Mouse (Mus musculus) forebrain, embryonic 13.5 days (tissue): ENCODE measurements around the gene Snrpa. TPM values are rescaled to one million over a fixed set of nuclear protein-coding genes. Genes with fewer than 3 reads are reported as not detected.

Experiments
- ATAC-seq: fragments of 200-750 bp; cut with Nextera tagmentation; 2 replicates; pipeline ENCODE4 v1.8.0; 2017
- H3K27ac ChIP-seq: fragments of 300-500 bp; sonication (generic); 2 replicates; pipeline ENCODE4 v1.5.1; 2015; ENCODE audit warnings: inconsistent platforms, mild to moderate bottlenecking, moderate library complexity
- H3K27me3 ChIP-seq: fragments of 300-500 bp; sonication (generic); 2 replicates; pipeline ENCODE4 v1.6.1; 2015; ENCODE audit warnings: mild to moderate bottlenecking, inconsistent platforms
- H3K36me3 ChIP-seq: fragments of 300-500 bp; sonication (generic); 2 replicates; pipeline ENCODE4 v1.6.1; 2015; ENCODE audit warnings: mild to moderate bottlenecking, inconsistent platforms; ENCODE audit not compliant: poor library complexity, severe bottlenecking
- H3K4me1 ChIP-seq: fragments of 300-500 bp; sonication (generic); 2 replicates; pipeline ENCODE4 v1.6.1; 2015; ENCODE audit warnings: inconsistent platforms
- H3K4me2 ChIP-seq: fragments of 300-500 bp; sonication (generic); 2 replicates; pipeline ENCODE4 v1.6.1; 2015; ENCODE audit warnings: inconsistent platforms, mild to moderate bottlenecking, moderate library complexity
- H3K4me3 ChIP-seq: fragments of 300-500 bp; sonication (generic); 2 replicates; pipeline ENCODE4 v1.5.1; 2015; ENCODE audit warnings: mild to moderate bottlenecking, inconsistent platforms
- H3K9ac ChIP-seq: fragments of 300-500 bp; sonication (generic); 2 replicates; pipeline ENCODE4 v1.6.1; 2015; ENCODE audit warnings: mild to moderate bottlenecking, inconsistent platforms
- H3K9me3 ChIP-seq: fragments of 300-500 bp; sonication (generic); replicated peaks from 2 replicates; pipeline ENCODE4 v1.6.1; 2016; ENCODE audit warnings: inconsistent platforms
- WGBS: fragments of 180-500 bp; shearing (Covaris S2); methylation state at CpG from one replicate; pipeline ENCODE4 v1.1.7; 2015; 5-methylcytosine and 5-hydroxymethylcytosine counted together
- polyA plus RNA-seq: library from polyadenylated mRNA; unstranded; fragments of >200 nt; fragmentation: Nextera tagmentation; extraction: Ambion mirVana; gene quantifications from 2 replicates; pipeline ENCODE4 v1.2.1, GENCODE M21; 2015

Snrpa gene
- polyA plus RNA-seq, 1 experiment from 2014 or later = 269 TPM

- Histone ChIP-seq H3K27me3 (no peaks in the 10 kb centered on the region), H3K9me3 (no peaks in the 10 kb centered on the region), H3K36me3 (peaks cover 51% of the 10 kb centered on the region), H3K4me2 (peak overlapping the region; percentile 86), H3K4me1 (peaks cover 69% of the 10 kb centered on the region), H3K27ac (no peak overlapping the region), H3K4me3 (peak overlapping the region; percentile 78), H3K9ac (peak overlapping the region; percentile 86)
- WGBS = 82% methylated on average over 33 of the region's 33 CpGs
- ATAC-seq = no peak
Observed at GRCm38 (mm10) chr7:27164112-27164947, 31.7 kb downstream of the Snrpa start.

DNA sequence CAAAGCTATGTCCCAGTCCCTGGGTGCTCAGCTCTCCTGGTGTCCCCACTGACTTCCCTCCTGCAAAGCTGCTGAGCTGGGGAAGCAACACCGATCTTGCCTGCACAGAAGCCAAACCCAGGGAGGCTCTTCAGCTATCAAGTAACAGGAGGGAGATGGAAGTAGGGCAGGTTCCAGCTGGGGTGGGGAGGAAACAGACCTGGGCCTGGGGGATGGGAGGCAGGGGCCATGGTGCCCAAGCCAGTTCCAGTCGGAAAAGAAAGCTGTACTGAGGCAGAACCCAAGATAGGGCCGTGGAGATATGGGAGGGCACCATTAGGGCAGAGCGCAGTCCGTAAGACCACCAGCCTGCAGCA lies 32.6 kb downstream of the Snrpa start:
- no peaks in the 10 kb centered on the region for H3K9me3 ChIP-seq
- WGBS = 86% methylated on average over 5 of the region's 5 CpGs
- no peaks in the 10 kb centered on the region for H3K27me3 ChIP-seq
- H3K9ac ChIP-seq = peak overlapping the region; percentile 86
- peaks cover 60% of the 10 kb centered on the region for H3K36me3 ChIP-seq
- ATAC-seq = no peak
- peak overlapping the region; percentile 78 for H3K4me3 ChIP-seq
- H3K27ac ChIP-seq = no peak overlapping the region
- H3K4me2 ChIP-seq = peak overlapping the region; percentile 86
- peaks cover 69% of the 10 kb centered on the region for H3K4me1 ChIP-seq

DNA sequence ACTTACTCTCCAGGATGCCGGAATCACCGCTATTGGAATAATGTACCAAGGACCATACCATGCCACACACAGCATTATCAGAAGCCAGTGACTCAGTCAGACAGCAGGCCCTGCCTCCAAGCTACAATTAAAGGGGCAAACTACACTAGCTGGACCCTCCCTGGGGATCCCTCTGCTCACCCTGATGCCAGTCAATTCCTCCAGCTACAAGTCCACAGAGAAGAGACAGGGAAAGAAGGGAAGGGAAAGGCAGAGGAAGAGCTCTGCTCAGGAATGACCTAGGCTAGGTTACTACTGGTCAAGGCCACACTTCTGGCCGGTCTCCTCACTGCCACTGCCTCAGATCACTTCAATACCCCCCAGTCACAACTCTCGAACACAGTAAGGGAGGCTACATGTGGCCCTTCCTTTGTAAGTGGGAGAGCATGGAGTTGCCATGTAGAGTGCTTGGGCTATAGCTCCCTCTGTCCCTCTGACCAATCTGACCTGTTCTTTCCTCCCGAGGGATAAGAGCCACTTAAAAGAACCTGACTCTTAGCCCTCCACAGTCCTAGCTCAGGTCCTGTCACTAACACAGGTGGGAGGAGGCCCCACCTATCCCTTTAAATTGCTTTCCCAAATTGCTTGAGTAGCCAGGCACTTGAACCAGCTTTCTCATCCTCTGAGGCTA lies 33.2 kb downstream of the Snrpa start:
- H3K27me3 ChIP-seq = no peaks in the 10 kb centered on the region
- H3K4me2 ChIP-seq = peak overlapping the region; percentile 86
- no peak overlapping the region for H3K27ac ChIP-seq
- H3K4me1 ChIP-seq = peaks cover 68% of the 10 kb centered on the region
- H3K4me3 ChIP-seq = no peak overlapping the region
- ATAC-seq = no peak
- peaks cover 66% of the 10 kb centered on the region for H3K36me3 ChIP-seq
- peak overlapping the region; percentile 86 for H3K9ac ChIP-seq
- 86% methylated on average over 5 of the region's 5 CpGs for WGBS
- H3K9me3 ChIP-seq = no peaks in the 10 kb centered on the region

- 85% methylated on average over 4 of the region's 4 CpGs for WGBS
- Histone ChIP-seq H3K4me2 (no peak overlapping the region), H3K27ac (no peak overlapping the region), H3K9ac (no peak overlapping the region), H3K4me1 (peaks cover 59% of the 10 kb centered on the region), H3K4me3 (no peak overlapping the region), H3K36me3 (peaks cover 75% of the 10 kb centered on the region), H3K9me3 (no peaks in the 10 kb centered on the region), H3K27me3 (no peaks in the 10 kb centered on the region)
- no peak for ATAC-seq
Observed at GRCm38 (mm10) chr7:27161744-27162143, 34.3 kb downstream of the Snrpa start.

GRCm38 (mm10) chr7:27160921-27161320 lies 35.1 kb downstream of the Snrpa start:
- H3K27ac ChIP-seq = no peak overlapping the region
- no peak for ATAC-seq
- WGBS = 93% methylated on average over 3 of the region's 3 CpGs
- H3K27me3 ChIP-seq = no peaks in the 10 kb centered on the region
- H3K4me2 ChIP-seq = no peak overlapping the region
- H3K4me1 ChIP-seq = peaks cover 59% of the 10 kb centered on the region
- peaks cover 79% of the 10 kb centered on the region for H3K36me3 ChIP-seq
- H3K9me3 ChIP-seq = no peaks in the 10 kb centered on the region
- no peak overlapping the region for H3K9ac ChIP-seq
- no peak overlapping the region for H3K4me3 ChIP-seq

DNA sequence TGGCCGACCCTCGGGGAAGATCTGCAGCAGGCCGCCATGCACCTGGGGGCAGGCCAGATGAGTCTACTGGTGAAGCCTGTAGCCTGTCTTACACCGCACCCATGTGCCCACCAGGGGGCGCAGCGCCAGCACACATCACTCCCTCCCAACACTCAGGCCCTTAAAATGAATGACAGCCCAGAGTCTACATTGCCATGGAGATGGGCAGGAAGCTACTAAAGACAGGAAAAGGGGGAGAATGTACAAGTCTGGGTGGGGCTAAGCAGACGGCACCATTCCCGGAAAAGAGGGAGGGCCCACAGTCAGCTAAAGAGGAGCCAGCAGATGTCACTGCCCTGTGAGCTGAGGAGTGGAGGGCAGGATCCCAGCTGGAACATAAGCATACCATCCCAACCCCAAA lies 36.2 kb downstream of the Snrpa start:
- no peak overlapping the region; the same call in 1 of the 2 replicates for H3K27ac ChIP-seq
- peaks cover 50% of the 10 kb centered on the region for H3K4me1 ChIP-seq
- no peak overlapping the region for H3K9ac ChIP-seq
- no peaks in the 10 kb centered on the region for H3K27me3 ChIP-seq
- no peak overlapping the region for H3K4me3 ChIP-seq
- ATAC-seq = peak; percentile 94
- H3K4me2 ChIP-seq = no peak overlapping the region
- no peaks in the 10 kb centered on the region for H3K9me3 ChIP-seq
- 13% methylated on average over 8 of the region's 8 CpGs for WGBS
- H3K36me3 ChIP-seq = peaks cover 74% of the 10 kb centered on the region

DNA sequence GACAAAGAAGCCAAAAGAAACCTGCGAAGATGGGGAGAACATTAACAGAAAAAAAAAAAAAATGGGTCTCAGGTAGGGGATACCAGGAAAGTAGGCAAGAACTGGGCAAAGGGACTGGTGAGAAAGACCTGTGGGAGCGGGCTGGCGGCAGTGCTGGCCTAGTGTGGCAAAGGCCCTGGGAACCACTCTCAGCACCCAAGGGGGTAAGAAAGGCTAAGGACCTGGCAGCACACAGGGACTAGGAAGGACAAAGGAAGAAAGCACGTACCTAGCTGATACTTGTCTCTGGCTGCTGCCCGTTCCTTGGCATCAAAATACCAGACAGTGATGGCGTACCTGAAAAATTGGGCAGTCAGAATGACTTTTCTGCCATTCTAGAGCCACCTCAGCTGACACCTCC lies 36.8 kb downstream of the Snrpa start:
- Histone ChIP-seq H3K4me3 (no peak overlapping the region), H3K9me3 (no peaks in the 10 kb centered on the region), H3K27me3 (no peaks in the 10 kb centered on the region), H3K27ac (no peak overlapping the region), H3K36me3 (peaks cover 68% of the 10 kb centered on the region), H3K4me2 (no peak overlapping the region), H3K9ac (no peak overlapping the region), H3K4me1 (peaks cover 44% of the 10 kb centered on the region)
- no peak for ATAC-seq
- WGBS = 92% methylated on average over 6 of the region's 6 CpGs

DNA sequence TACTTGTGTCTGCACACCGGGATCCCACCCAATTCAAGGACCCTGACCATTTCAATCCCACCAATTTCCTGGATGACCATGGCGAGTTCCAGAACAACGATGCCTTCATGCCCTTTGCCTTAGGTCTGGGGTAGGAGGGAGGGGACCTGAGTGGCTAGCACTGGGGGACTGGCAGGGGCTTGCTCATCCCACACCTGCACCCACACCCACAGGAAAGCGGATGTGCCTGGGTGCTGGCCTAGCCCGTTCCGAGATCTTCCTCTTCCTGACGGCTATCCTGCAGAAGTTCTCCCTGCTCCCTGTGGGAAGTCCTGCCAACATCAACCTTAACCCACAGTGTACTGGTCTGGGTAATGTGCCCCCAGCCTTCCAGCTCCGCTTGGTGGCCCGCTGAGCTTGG lies 37.9 kb downstream of the Snrpa start:
- ATAC-seq = no peak
- H3K27me3 ChIP-seq = no peaks in the 10 kb centered on the region
- no peak overlapping the region for H3K4me2 ChIP-seq
- no peak overlapping the region for H3K27ac ChIP-seq
- WGBS = 96% methylated on average over 9 of the region's 9 CpGs
- H3K36me3 ChIP-seq = peaks cover 58% of the 10 kb centered on the region
- no peaks in the 10 kb centered on the region for H3K9me3 ChIP-seq
- H3K4me1 ChIP-seq = peaks cover 33% of the 10 kb centered on the region
- no peak overlapping the region for H3K4me3 ChIP-seq
- H3K9ac ChIP-seq = no peak overlapping the region

DNA sequence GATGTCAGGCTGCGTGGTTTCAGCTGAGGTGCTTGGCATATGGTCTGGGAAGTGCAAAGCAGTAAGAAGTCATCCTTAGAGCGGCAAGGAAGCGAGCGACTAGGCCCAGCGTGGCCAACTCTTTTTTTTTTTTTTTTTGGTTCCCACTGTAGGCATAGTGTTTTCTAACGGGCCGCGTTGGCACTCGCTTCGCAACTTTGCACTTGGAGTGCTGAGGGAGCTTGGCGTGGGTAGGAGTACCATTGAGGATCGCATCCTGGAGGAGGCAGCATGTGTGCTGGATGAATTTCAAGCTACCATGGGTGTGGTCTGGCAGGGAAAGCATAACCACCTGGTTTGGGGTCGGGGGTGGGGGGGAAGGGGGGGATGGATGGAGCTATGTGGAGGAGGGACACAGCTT lies 40.1 kb downstream of the Snrpa start:
- Histone ChIP-seq H3K27ac (no peak overlapping the region), H3K4me1 (peaks cover 11% of the 10 kb centered on the region), H3K9ac (no peak overlapping the region), H3K9me3 (no peaks in the 10 kb centered on the region), H3K27me3 (no peaks in the 10 kb centered on the region), H3K4me3 (no peak overlapping the region), H3K4me2 (no peak overlapping the region), H3K36me3 (peaks cover 38% of the 10 kb centered on the region)
- WGBS = 80% methylated on average over 13 of the region's 13 CpGs
- no peak for ATAC-seq

- WGBS = 79% methylated on average over 10 of the region's 10 CpGs
- no peak within 1 kb of the TSS for H3K4me3 ChIP-seq
- no peak within 1 kb of the TSS for H3K4me2 ChIP-seq
- no peak within 1 kb of the TSS for H3K9ac ChIP-seq
- H3K9me3 ChIP-seq = no peaks in the 10 kb centered on the region
- no peak for ATAC-seq
- H3K27me3 ChIP-seq = no peaks in the 10 kb centered on the region
- H3K27ac ChIP-seq = no peak within 1 kb of the TSS
- peaks cover 17% of the 10 kb centered on the region for H3K36me3 ChIP-seq
- no peaks in the 10 kb centered on the region for H3K4me1 ChIP-seq
Observed at GRCm38 (mm10) chr7:27153205-27153764, 42.8 kb downstream of the Snrpa start, which contains the start of gene Cyp2t4. Gene Cyp2t4, plus strand, starts transcription at chr7:27153714.
